In genomic region chr13:97249051-97249461, GRCm38 (mm10) we compare ENCODE assay signal across 11 mouse cellular contexts. TPM values are rescaled to one million over a fixed set of nuclear protein-coding genes. Genes with fewer than 3 reads are reported as not detected.
DNase-seq lines count a peak whose midpoint lies in the region; ATAC-seq and TF ChIP-seq lines count a peak whose summit lies in the region.
"Had no signal": no experiment of that assay in that cellular context is flagged by ENCODE, and none has a peak within 500 bp of the region (broad histone marks: within the 10 kb centered on the region; RNA-seq: fewer than 3 reads in every experiment).

No protein-coding gene starts in this region.

- no peaks in the 10 kb centered on the region for H3K9me3 ChIP-seq in lung, embryonic 14.5 days (ENCODE audit: low read depth, low read length)
- no peaks in the 10 kb centered on the region for H3K9me3 ChIP-seq in embryonic facial prominence, embryonic 14.5 days (ENCODE audit: control insufficient read depth, low read length)
- H3K9me3 ChIP-seq in hindbrain, embryonic 16.5 days (ENCODE audit: control insufficient read depth, low read length), result no peaks in the 10 kb centered on the region
- H3K9me3 ChIP-seq: intestine, embryonic 15.5 days; liver, embryonic 15.5 days had no signal

- H3K27me3 ChIP-seq in lung, embryonic 14.5 days (ENCODE audit: insufficient read depth, low read length), result no peaks in the 10 kb centered on the region
- no peaks in the 10 kb centered on the region for H3K27me3 ChIP-seq in embryonic facial prominence, embryonic 14.5 days (replicated peaks; ENCODE audit: control insufficient read depth, insufficient read depth, low read length)
- H3K27me3 ChIP-seq in hindbrain, embryonic 16.5 days (replicated peaks; ENCODE audit: control insufficient read depth, insufficient read depth, low read length), result no peaks in the 10 kb centered on the region
- no peaks in the 10 kb centered on the region for H3K27me3 ChIP-seq in splenic B cell, adult 2 months (ENCODE audit: control insufficient read depth, insufficient read depth, low read length, poor library complexity, severe bottlenecking)
- H3K27me3 ChIP-seq: intestine, embryonic 15.5 days; liver, embryonic 15.5 days had no signal

- no peak overlapping the region; the same call in 1 of the 2 replicates for H3K9ac ChIP-seq in lung, embryonic 14.5 days
- H3K9ac ChIP-seq in embryonic facial prominence, embryonic 14.5 days (ENCODE audit: low read depth, low read length), result no peak overlapping the region
- no peak overlapping the region; the same call in 1 of the 2 replicates for H3K9ac ChIP-seq in hindbrain, embryonic 16.5 days (ENCODE audit: low read depth, low read length)
- H3K9ac ChIP-seq: intestine, embryonic 15.5 days; liver, embryonic 15.5 days had no signal

- DNase-seq in lung, embryonic 14.5 days, result peak; percentile 34
- DNase-seq in lung, adult 2 months, result no peak
- DNase-seq in embryonic facial prominence, embryonic 14.5 days (ENCODE audit: low spot score), result peak; percentile 51
- DNase-seq in splenic B cell, adult 2 months (ENCODE audit: low read depth, low spot score), result peak; percentile 25
- no peak for DNase-seq in spleen, postnatal 36 days (ENCODE audit: low spot score in 2 of 2)
- no peak for DNase-seq in left cerebral cortex, adult 18-20 months (ENCODE audit: low spot score in 2 of 2)
- DNase-seq in left cerebral cortex, adult 9 months (ENCODE audit: low spot score in 2 of 2), result no peak
- DNase-seq: embryo, embryonic 11 days had no signal

- 34% methylated on average over 5 of the region's 5 CpGs for WGBS in lung, embryonic 14.5 days
- WGBS in lung, adult 2 months, result 22% methylated on average over 5 of the region's 5 CpGs
- WGBS in embryonic facial prominence, embryonic 14.5 days, result 11% methylated on average over 5 of the region's 5 CpGs
- WGBS in hindbrain, embryonic 16.5 days, result 23% methylated on average over 5 of the region's 5 CpGs

- no peak for TF ChIP-seq POLR2A in lung, adult 2 months (IDR thresholded peaks at IDR 0.05; ENCODE audit: borderline replicate concordance, extremely low read depth, low read depth, low read length)

- peaks cover 21% of the 10 kb centered on the region for H3K4me1 ChIP-seq in lung, embryonic 14.5 days (ENCODE audit: insufficient read depth)
- H3K4me1 ChIP-seq in lung, adult 2 months (ENCODE audit: control insufficient read depth, insufficient read depth, low read length), result peaks cover 17% of the 10 kb centered on the region
- H3K4me1 ChIP-seq in embryonic facial prominence, embryonic 14.5 days (ENCODE audit: control insufficient read depth, insufficient read depth, low read length), result peaks cover 44% of the 10 kb centered on the region
- peaks cover 66% of the 10 kb centered on the region for H3K4me1 ChIP-seq in hindbrain, embryonic 16.5 days (ENCODE audit: control insufficient read depth, insufficient read depth, low read depth, low read length)

- ATAC-seq in lung, embryonic 14.5 days (ENCODE audit: insufficient read depth), result no peak
- ATAC-seq in embryonic facial prominence, embryonic 14.5 days (ENCODE audit: low read depth), result no peak
- no peak for ATAC-seq in hindbrain, embryonic 16.5 days
- ATAC-seq: intestine, embryonic 15.5 days had no signal

- peaks cover 88% of the 10 kb centered on the region for H3K36me3 ChIP-seq in lung, embryonic 14.5 days (ENCODE audit: insufficient read depth)
- peaks cover 75% of the 10 kb centered on the region for H3K36me3 ChIP-seq in embryonic facial prominence, embryonic 14.5 days (ENCODE audit: control insufficient read depth, insufficient read depth, low read length)
- peaks cover 18% of the 10 kb centered on the region for H3K36me3 ChIP-seq in hindbrain, embryonic 16.5 days (ENCODE audit: control insufficient read depth, insufficient read depth, low read length)
- no peaks in the 10 kb centered on the region; the same call in none of the 2 replicates for H3K36me3 ChIP-seq in splenic B cell, adult 2 months (ENCODE audit: control insufficient read depth, insufficient read depth, low read length, poor library complexity, severe bottlenecking)

- no peak overlapping the region for H3K4me2 ChIP-seq in lung, embryonic 14.5 days
- 0 out of 2 replicates have a peak overlapping the region, but pooled peaks have one; percentile 8 for H3K4me2 ChIP-seq in embryonic facial prominence, embryonic 14.5 days (ENCODE audit: low read depth, low read length)
- H3K4me2 ChIP-seq in hindbrain, embryonic 16.5 days (ENCODE audit: low read length), result peak overlapping the region; percentile 91
- H3K4me2 ChIP-seq: intestine, embryonic 15.5 days; liver, embryonic 15.5 days had no signal

- H3K27ac ChIP-seq in lung, embryonic 14.5 days (ENCODE audit: low read depth), result 0 out of 2 replicates have a peak overlapping the region, but pooled peaks have one; percentile 30
- no peak overlapping the region for H3K27ac ChIP-seq in embryonic facial prominence, embryonic 14.5 days (replicated peaks; ENCODE audit: low read depth, low read length)
- no peak overlapping the region for H3K27ac ChIP-seq in hindbrain, embryonic 16.5 days (ENCODE audit: low read depth, low read length)
- H3K27ac ChIP-seq: intestine, embryonic 15.5 days; liver, embryonic 15.5 days had no signal

- no peak overlapping the region for H3K4me3 ChIP-seq in lung, embryonic 14.5 days (ENCODE audit: low read depth, low read length)
- no peak overlapping the region for H3K4me3 ChIP-seq in lung, adult 2 months (replicated peaks; ENCODE audit: extremely low read depth, low read depth, low read length)
- no peak overlapping the region for H3K4me3 ChIP-seq in embryonic facial prominence, embryonic 14.5 days (ENCODE audit: low read depth, low read length)
- H3K4me3 ChIP-seq in hindbrain, embryonic 16.5 days (ENCODE audit: low read length), result peak overlapping the region; percentile 1; the same call in 1 of the 2 replicates
- H3K4me3 ChIP-seq: intestine, embryonic 15.5 days; liver, embryonic 15.5 days had no signal

- TF ChIP-seq CTCF in lung, embryonic 14.5 days (IDR thresholded peaks at IDR 0.05; ENCODE audit: low read depth), result no peak
- no peak for TF ChIP-seq CTCF in lung, adult 2 months (IDR thresholded peaks at IDR 0.05; ENCODE audit: insufficient read depth, low read length)

RNA-seq across cellular contexts. Expression of gene Enc1, which starts 8.2 kb away (rescaled TPM):
- 14.0 and 14.1 TPM in 2 replicates for polyA plus RNA-seq in lung, embryonic 14.5 days (2014; fragmentation: Nextera tagmentation; extraction: Ambion mirVana)
- polyA plus RNA-seq in lung, adult 2 months (2012; rRNA removed), result 7.3 and 8.5 TPM in 2 replicates
- 9.5 TPM in 2 replicates for polyA plus RNA-seq in embryonic facial prominence, embryonic 14.5 days (2014; fragmentation: Nextera tagmentation; extraction: Ambion mirVana)
- 66.3 and 67.6 TPM in 2 replicates for polyA plus RNA-seq in hindbrain, embryonic 16.5 days (2015; fragmentation: Nextera tagmentation; extraction: Ambion mirVana)
- total RNA-seq in left cerebral cortex, adult 18-20 months (2021), result 100 to 1,000 TPM; 640 to 678 TPM

RNA-seq across cellular contexts. Expression of gene Hexb, which starts 50.9 kb away (rescaled TPM):
- 22.9 and 26.4 TPM in 2 replicates for polyA plus RNA-seq in lung, embryonic 14.5 days (2014; fragmentation: Nextera tagmentation; extraction: Ambion mirVana)
- polyA plus RNA-seq in lung, adult 2 months (2012; rRNA removed), result 70.6 and 71.8 TPM in 2 replicates
- polyA plus RNA-seq in embryonic facial prominence, embryonic 14.5 days (2014; fragmentation: Nextera tagmentation; extraction: Ambion mirVana), result 44.4 and 46.0 TPM in 2 replicates
- 54.1 and 58.5 TPM in 2 replicates for polyA plus RNA-seq in hindbrain, embryonic 16.5 days (2015; fragmentation: Nextera tagmentation; extraction: Ambion mirVana)
- 100 to 1,000 TPM in 1 of 2 experiments, 10 to 100 TPM in 1; 99.4 to 107 TPM for total RNA-seq in left cerebral cortex, adult 18-20 months (2021)

Comparison
In these comparisons a context has a peak if more than half of its experiments do, and no peak if none do; other contexts are left out.
1. DNase-seq: peak in lung, embryonic 14.5 days (single experiment), embryonic facial prominence, embryonic 14.5 days (single experiment) and splenic B cell, adult 2 months (single experiment); none in lung, adult 2 months (single experiment), spleen, postnatal 36 days (0 of 2), left cerebral cortex, adult 18-20 months (0 of 2) and left cerebral cortex, adult 9 months (0 of 2).